Mouse (Mus musculus): Measurements from ENCODE around the gene Shroom2.

DNA sequence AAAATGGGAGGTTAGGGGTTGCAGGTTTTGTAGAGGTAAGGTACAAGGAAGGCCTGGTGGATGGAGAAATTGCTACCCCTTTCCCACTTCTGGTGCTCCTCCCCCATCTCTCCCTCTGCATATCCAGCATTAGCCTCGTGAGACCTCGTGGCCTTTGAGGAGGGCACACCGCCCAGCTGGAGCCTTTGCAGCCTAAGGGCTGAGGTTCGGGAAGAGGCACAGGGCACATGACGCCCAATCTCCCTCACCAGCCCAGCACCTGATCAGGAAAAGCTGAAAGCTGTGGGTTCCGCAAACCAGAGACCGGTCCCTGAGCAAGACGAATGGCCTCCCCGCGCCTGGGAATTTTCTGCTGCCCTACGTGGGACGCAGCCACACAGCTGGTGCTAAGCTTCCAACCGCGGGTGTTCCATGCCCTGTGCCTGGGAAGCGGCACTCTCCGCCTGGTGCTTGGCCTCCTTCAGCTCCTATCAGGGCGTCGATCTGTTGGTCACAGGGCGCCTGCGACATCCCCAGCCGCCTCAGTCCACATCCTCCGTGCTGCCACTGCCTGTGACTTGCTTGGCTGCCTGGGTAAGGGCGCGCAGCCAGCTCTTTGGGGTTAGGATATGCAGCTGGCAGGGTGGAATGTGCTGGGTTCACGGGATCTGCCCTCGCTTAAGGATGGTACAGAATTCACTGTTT, 12.6 kb upstream of the Shroom2 start, which contains the start of gene Gpr143:
- no peak for TF ChIP-seq CTCF (IDR thresholded peaks at IDR 0.05; ENCODE audit: borderline replicate concordance, insufficient read depth, low read depth, low read length)
- TF ChIP-seq POLR2A (IDR thresholded peaks at IDR 0.05; ENCODE audit: borderline replicate concordance, insufficient read depth, low read length) = no peak
